9 mouse cellular contexts compared by ENCODE assay signal in genomic region chr7:105945238-105945637, GRCm38 (mm10). TPM values are rescaled to one million over a fixed set of nuclear protein-coding genes. Genes with fewer than 3 reads are reported as not detected.
A peak's percentile ranks its signal among the peaks of the same experiment; 100 is the strongest.
DNase-seq lines count a peak whose midpoint lies in the region; ATAC-seq and TF ChIP-seq lines count a peak whose summit lies in the region.
"Not testable (repeated sequence)": the region's sequence is repeated elsewhere in the genome, so short reads cannot be mapped to it uniquely, and the experiment has no call there.
"Had no signal": no experiment of that assay in that cellular context is flagged by ENCODE, and none has a peak within 500 bp of the region (broad histone marks: within the 10 kb centered on the region; RNA-seq: fewer than 3 reads in every experiment).

No protein-coding gene starts in this region.

- not testable (repeated sequence) for H3K4me2 ChIP-seq in liver, embryonic 14.5 days (ENCODE audit: low read depth)

- H3K4me1 ChIP-seq in liver, embryonic 14.5 days (replicated peaks; ENCODE audit: control insufficient read depth in 2 of 2, insufficient read depth in 2 of 2, low read length in 1 of 2) = not testable (repeated sequence)

- H3K27ac ChIP-seq in liver, embryonic 14.5 days = not testable (repeated sequence)

- H3K4me3 ChIP-seq in liver, embryonic 14.5 days (ENCODE audit: insufficient read depth in 1 of 2, low read depth in 2 of 2, low read length in 2 of 2) = not testable (repeated sequence)

- H3K9ac ChIP-seq in liver, embryonic 14.5 days (replicated peaks) = not testable (repeated sequence)

- TF ChIP-seq EP300 in liver, embryonic 14.5 days (IDR thresholded peaks at IDR 0.05; ENCODE audit: low read depth) = not testable (repeated sequence)

- not testable (repeated sequence) for TF ChIP-seq CTCF in liver, embryonic 14.5 days (IDR thresholded peaks at IDR 0.05; ENCODE audit: low read depth)

- ATAC-seq in activated CD4-positive, CD25-positive, alpha-beta regulatory T cell, adult 4 months = peak; percentile 73
- peak; percentile 57; the same call in 1 of the 2 replicates for ATAC-seq in erythroid progenitor cell, adult 5-6 weeks (replicated peaks; ENCODE audit: low FRiP score, poor library complexity, severe bottlenecking)
- peak; percentile 70 for ATAC-seq in inflammation-experienced regulatory T-cells, adult 6 months
- ATAC-seq in liver, embryonic 14.5 days (ENCODE audit: insufficient read depth) = peak; percentile 59; the same call in 1 of the 2 replicates
- peak; percentile 98 for ATAC-seq in megakaryocyte progenitor cell, adult 5-6 weeks (replicated peaks; ENCODE audit: poor library complexity)
- peak; percentile 46; the same call in 1 of the 2 replicates for ATAC-seq in neutrophil, adult 5-6 weeks (ENCODE audit: extremely low read depth, insufficient number of reproducible peaks, low FRiP score, poor library complexity, severe bottlenecking)

- H3K9me3 ChIP-seq in liver, embryonic 14.5 days (ENCODE audit: control insufficient read depth, low read length) = not testable (repeated sequence)

- not testable (repeated sequence) for H3K27me3 ChIP-seq in liver, embryonic 14.5 days (ENCODE audit: control insufficient read depth, insufficient read depth, low read length)

- DNase-seq in liver, embryonic 14.5 days (ENCODE audit: low read depth in 3 of 3, low spot score in 3 of 3) = not testable (repeated sequence)

- H3K36me3 ChIP-seq in liver, embryonic 14.5 days (replicated peaks; ENCODE audit: control insufficient read depth, insufficient read depth, low read depth) = not testable (repeated sequence)

- 30% methylated on average over 1 of the region's 3 CpGs for WGBS in liver, embryonic 14.5 days (ENCODE audit: insufficient replicate concordance)

RNA-seq across cellular contexts. Expression of gene Gm4070, which starts 8.5 kb away (rescaled TPM):
- polyA plus RNA-seq in activated CD4-positive, CD25-positive, alpha-beta regulatory T cell, adult 4 months (2017; shearing (Covaris generic)) = 100 to 1,000 TPM; 192 to 225 TPM
- 6.8 and 38.1 TPM in 2 replicates for total RNA-seq in erythroid progenitor cell, adult 5-6 weeks (2015; ENCODE audit: low replicate concordance)
- 3.5 and 17.1 TPM in 2 replicates for total RNA-seq in erythroid progenitor cell, adult 5-6 weeks (2017; ENCODE audit: low replicate concordance)
- polyA plus RNA-seq in inflammation-experienced regulatory T-cells, adult 6 months (2017; shearing (Covaris generic)) = 100 to 1,000 TPM; 178 to 198 (median 194) TPM
- polyA plus RNA-seq in liver, embryonic 14.5 days (2012; rRNA removed) = 0.42 and 0.45 TPM in 2 replicates
- polyA plus RNA-seq in liver, embryonic 14.5 days (2014; fragmentation: Nextera tagmentation; extraction: Ambion mirVana) = 0.79 and 0.92 TPM in 2 replicates
- total RNA-seq in megakaryocyte progenitor cell, adult 5-6 weeks (2015) = 16.8 and 22.4 TPM in 2 replicates
- 102 and 118 TPM in 2 replicates for total RNA-seq in megakaryocyte progenitor cell, adult 5-6 weeks (2017)
- 227 and 247 TPM in 2 replicates for total RNA-seq in neutrophil, adult 5-6 weeks (2017)
- polyA plus RNA-seq: embryonic facial prominence, embryonic 13.5 days; forebrain, embryonic 11.5 days; heart, embryonic 12.5 days had no signal

Comparison
In these comparisons a context has a peak if more than half of its experiments do, and no peak if none do; other contexts are left out.
1. ATAC-seq: peak in every context shown above with its lines; median percentile 98 in megakaryocyte progenitor cell, adult 5-6 weeks; 73 in activated CD4-positive, CD25-positive, alpha-beta regulatory T cell, adult 4 months; 70 in inflammation-experienced regulatory T-cells, adult 6 months; 59 in liver, embryonic 14.5 days; 57 in erythroid progenitor cell, adult 5-6 weeks; 46 in neutrophil, adult 5-6 weeks.